Mouse (Mus musculus): ENCODE measurements around the gene Pcyt1a. TPM values are rescaled to one million over a fixed set of nuclear protein-coding genes. Genes with fewer than 3 reads are reported as not detected.

Pcyt1a gene
- polyA plus RNA-seq, 1 experiment from 2014 or later: 38.6 TPM

- DNase-seq (ENCODE audit: low spot score): no peak
- Histone ChIP-seq H3K4me3 (no peak overlapping the region), H3K27me3 (ENCODE audit: insufficient read depth, poor library complexity, severe bottlenecking) (no peaks in the 10 kb centered on the region), H3K4me1 (replicated peaks) (peaks cover 33% of the 10 kb centered on the region), H3K9me3 (no peaks in the 10 kb centered on the region), H3K36me3 (no peaks in the 10 kb centered on the region), H3K27ac (peak overlapping the region; percentile 35; the same call in 1 of the 2 replicates)
- WGBS: 86% methylated on average over 15 of the region's 15 CpGs
Measured at GRCm38 (mm10) chr16:32519656-32520371, 89.1 kb downstream of the Pcyt1a start.

- WGBS: 67% methylated on average over 9 of the region's 9 CpGs
- H3K9me3 ChIP-seq: no peaks in the 10 kb centered on the region
- H3K27me3 ChIP-seq (ENCODE audit: insufficient read depth, poor library complexity, severe bottlenecking): no peaks in the 10 kb centered on the region
- no peak overlapping the region for H3K4me3 ChIP-seq
- H3K4me1 ChIP-seq (replicated peaks): peaks cover 29% of the 10 kb centered on the region
- H3K27ac ChIP-seq: peak overlapping the region; percentile 35; the same call in 1 of the 2 replicates
- DNase-seq (ENCODE audit: low spot score): no peak
- H3K36me3 ChIP-seq: no peaks in the 10 kb centered on the region
Measured at GRCm38 (mm10) chr16:32520372-32520748, 89.6 kb downstream of the Pcyt1a start.

GRCm38 (mm10) chr16:32522578-32523194 is 92.0 kb downstream of the Pcyt1a start:
- WGBS: 90% methylated on average over 6 of the region's 6 CpGs

GRCm38 (mm10) chr16:32523462-32524243 is 92.9 kb downstream of the Pcyt1a start:
- H3K9me3 ChIP-seq: no peaks in the 10 kb centered on the region
- H3K27me3 ChIP-seq (ENCODE audit: insufficient read depth, poor library complexity, severe bottlenecking): no peaks in the 10 kb centered on the region
- peak; percentile 29 for DNase-seq (ENCODE audit: low spot score)
- H3K36me3 ChIP-seq: no peaks in the 10 kb centered on the region
- H3K4me3 ChIP-seq: no peak overlapping the region
- H3K27ac ChIP-seq: peak overlapping the region; percentile 57; the same call in 1 of the 2 replicates
- H3K4me1 ChIP-seq (replicated peaks): peaks cover 19% of the 10 kb centered on the region
- WGBS: 67% methylated on average over 8 of the region's 8 CpGs

More at GRCm38 (mm10) chr16:32522578-32523194, 92.0 kb downstream of the Pcyt1a start:
- Histone ChIP-seq H3K4me3 (no peak overlapping the region), H3K36me3 (no peaks in the 10 kb centered on the region), H3K4me1 (replicated peaks) (peaks cover 19% of the 10 kb centered on the region), H3K27ac (no peak overlapping the region), H3K9me3 (no peaks in the 10 kb centered on the region), H3K27me3 (ENCODE audit: insufficient read depth, poor library complexity, severe bottlenecking) (no peaks in the 10 kb centered on the region)
- DNase-seq (ENCODE audit: low spot score): no peak

- 72% methylated on average over 5 of the region's 5 CpGs for WGBS
- Histone ChIP-seq H3K9me3 (no peaks in the 10 kb centered on the region), H3K27ac (peak overlapping the region; percentile 57; the same call in 1 of the 2 replicates)
Measured at GRCm38 (mm10) chr16:32524244-32524615, 93.5 kb downstream of the Pcyt1a start.

More at GRCm38 (mm10) chr16:32524244-32524615, 93.5 kb downstream of the Pcyt1a start:
- H3K4me3 ChIP-seq: no peak overlapping the region
- peaks cover 19% of the 10 kb centered on the region for H3K4me1 ChIP-seq (replicated peaks)
- no peaks in the 10 kb centered on the region for H3K36me3 ChIP-seq
- no peak for DNase-seq (ENCODE audit: low spot score)
- H3K27me3 ChIP-seq (ENCODE audit: insufficient read depth, poor library complexity, severe bottlenecking): no peaks in the 10 kb centered on the region

Other genes starting within 250 kb of the Pcyt1a start
- 9.0 and 10.6 TPM in 2 replicates for gene Fbxo45, start 183.8 kb upstream of the Pcyt1a start, polyA plus RNA-seq (2016; fragmentation: Nextera tagmentation; extraction: Ambion mirVana)
- 17.4 and 19.0 TPM in 2 replicates for gene Wdr53, start 183.7 kb upstream of the Pcyt1a start, polyA plus RNA-seq (2016; fragmentation: Nextera tagmentation; extraction: Ambion mirVana)
- 0.10 TPM in 1 of 2 replicates, not detected in the other for gene Smco1, start 159.5 kb upstream of the Pcyt1a start, polyA plus RNA-seq (2016; fragmentation: Nextera tagmentation; extraction: Ambion mirVana)
- 24.0 and 32.2 TPM in 2 replicates for gene Rnf168, start 153.5 kb upstream of the Pcyt1a start, polyA plus RNA-seq (2016; fragmentation: Nextera tagmentation; extraction: Ambion mirVana)
- 25.2 and 27.0 TPM in 2 replicates for gene Ubxn7, start 98.7 kb upstream of the Pcyt1a start, polyA plus RNA-seq (2016; fragmentation: Nextera tagmentation; extraction: Ambion mirVana)
- gene Tm4sf19, start 30.4 kb upstream of the Pcyt1a start, polyA plus RNA-seq (2016; fragmentation: Nextera tagmentation; extraction: Ambion mirVana): not detected in 2 replicates
- 34.7 and 35.9 TPM in 2 replicates for gene Tctex1d2, start 11.2 kb upstream of the Pcyt1a start, polyA plus RNA-seq (2016; fragmentation: Nextera tagmentation; extraction: Ambion mirVana)
- 0.20 and 0.44 TPM in 2 replicates for gene Slc51a, start 57.0 kb downstream of the Pcyt1a start, polyA plus RNA-seq (2016; fragmentation: Nextera tagmentation; extraction: Ambion mirVana)
- gene Zdhhc19, start 65.3 kb downstream of the Pcyt1a start, polyA plus RNA-seq (2016; fragmentation: Nextera tagmentation; extraction: Ambion mirVana): not detected in 2 replicates
- gene Tfrc, start 178.0 kb downstream of the Pcyt1a start, polyA plus RNA-seq (2016; fragmentation: Nextera tagmentation; extraction: Ambion mirVana): 42.5 and 69.9 TPM in 2 replicates
- 7.8 and 8.4 TPM in 2 replicates for gene Tnk2, start 213.0 kb downstream of the Pcyt1a start, polyA plus RNA-seq (2016; fragmentation: Nextera tagmentation; extraction: Ambion mirVana)